Mouse (Mus musculus) heart, embryonic 13.5 days (tissue): ENCODE measurements around the gene Scel. TPM values are rescaled to one million over a fixed set of nuclear protein-coding genes. Genes with fewer than 3 reads are reported as not detected.

Source experiments
- ATAC-seq: fragments of 200-750 bp; cut with Nextera tagmentation; 2 replicates; pipeline ENCODE4 v1.8.0; 2017; ENCODE audit warnings: moderate TSS enrichment; ENCODE audit not compliant: insufficient number of reproducible peaks, low FRiP score, low TSS enrichment; ENCODE audit errors: extremely low read depth
- H3K27ac ChIP-seq: fragments of 300-500 bp; sonication (generic); replicated peaks from 2 replicates; pipeline ENCODE4 v1.5.1; 2015; ENCODE audit warnings: moderate library complexity, mild to moderate bottlenecking, inconsistent platforms
- H3K27me3 ChIP-seq: fragments of 300-500 bp; sonication (generic); replicated peaks from 2 replicates; pipeline ENCODE4 v1.6.1; 2015; ENCODE audit warnings: mild to moderate bottlenecking, inconsistent platforms
- H3K36me3 ChIP-seq: fragments of 300-500 bp; sonication (generic); 2 replicates; pipeline ENCODE4 v1.6.1; 2015; ENCODE audit warnings: mild to moderate bottlenecking, inconsistent platforms
- H3K4me1 ChIP-seq: fragments of 300-500 bp; sonication (generic); 2 replicates; pipeline ENCODE4 v1.6.1; 2015; ENCODE audit warnings: inconsistent platforms
- H3K4me2 ChIP-seq: fragments of 300-500 bp; sonication (generic); 2 replicates; pipeline ENCODE4 v1.6.1; 2015; ENCODE audit warnings: inconsistent platforms, mild to moderate bottlenecking, moderate library complexity
- H3K4me3 ChIP-seq: fragments of 300-500 bp; sonication (generic); 2 replicates; pipeline ENCODE4 v1.5.1; 2015; ENCODE audit warnings: moderate library complexity, mild to moderate bottlenecking, inconsistent platforms
- H3K9ac ChIP-seq: fragments of 300-500 bp; sonication (generic); 2 replicates; pipeline ENCODE4 v1.6.1; 2015; ENCODE audit warnings: inconsistent platforms, mild to moderate bottlenecking, moderate library complexity
- H3K9me3 ChIP-seq: fragments of 300-500 bp; sonication (generic); 2 replicates; pipeline ENCODE4 v1.6.1; 2016; ENCODE audit warnings: inconsistent platforms
- WGBS: fragments of 180-500 bp; shearing (Covaris S2); methylation state at CpG from one replicate; pipeline ENCODE4 v1.1.7; 2015; ENCODE audit warnings: mixed read lengths; 5-methylcytosine and 5-hydroxymethylcytosine counted together
- microRNA-seq: library from miRNA; unstranded; fragments of <30 nt; microRNA quantifications from one replicate; pipeline ENCODE4, GENCODE M21; 2016
- polyA plus RNA-seq: library from polyadenylated mRNA; unstranded; fragments of >200 nt; fragmentation: Nextera tagmentation; extraction: Ambion mirVana; gene quantifications from 2 replicates; pipeline ENCODE4 v1.2.1, GENCODE M21; 2015

Scel gene
- polyA plus RNA-seq, 1 experiment from 2014 or later, result 0.21 TPM

GRCm38 (mm10) chr14:103653800-103654199 is 140.7 kb downstream of the Scel start:
- ATAC-seq, result no peak
- Histone ChIP-seq H3K4me3 (no peak overlapping the region), H3K4me1 (peaks cover 10% of the 10 kb centered on the region), H3K36me3 (no peaks in the 10 kb centered on the region), H3K9me3 (no peaks in the 10 kb centered on the region), H3K4me2 (no peak overlapping the region), H3K27ac (no peak overlapping the region), H3K9ac (no peak overlapping the region), H3K27me3 (peaks cover 45% of the 10 kb centered on the region)
- 63% methylated on average over 5 of the region's 5 CpGs for WGBS

DNA sequence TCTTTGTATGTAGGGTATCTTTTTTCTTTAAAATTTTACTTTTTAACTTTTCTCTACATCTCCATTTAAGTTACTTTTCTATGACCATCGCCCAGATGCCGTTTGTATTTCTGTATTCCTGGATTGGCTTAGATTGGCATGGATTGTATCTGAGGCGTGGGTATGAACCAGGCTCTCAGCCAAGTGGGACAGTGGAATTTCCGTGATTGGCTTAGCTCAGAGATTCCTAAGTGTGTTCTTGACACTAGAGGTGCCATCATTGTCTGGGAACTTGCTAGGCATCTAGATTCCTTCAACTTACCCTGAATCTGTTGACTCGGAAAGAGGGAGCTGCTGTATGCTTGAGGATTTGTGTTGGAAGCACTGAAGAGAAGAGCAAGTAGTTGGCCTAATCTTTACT is 142.3 kb downstream of the Scel start:
- H3K4me1 ChIP-seq, result peaks cover 10% of the 10 kb centered on the region
- H3K9me3 ChIP-seq, result no peaks in the 10 kb centered on the region
- H3K4me3 ChIP-seq, result no peak overlapping the region
- ATAC-seq, result no peak
- H3K36me3 ChIP-seq, result no peaks in the 10 kb centered on the region
- peaks cover 28% of the 10 kb centered on the region for H3K27me3 ChIP-seq
- H3K27ac ChIP-seq, result no peak overlapping the region
- H3K9ac ChIP-seq, result no peak overlapping the region
- no peak overlapping the region for H3K4me2 ChIP-seq
- 59% methylated on average over 5 of the region's 5 CpGs for WGBS

- H3K4me2 ChIP-seq, result no peak overlapping the region
- 67% methylated on average over 4 of the region's 4 CpGs for WGBS
- no peak overlapping the region for H3K27ac ChIP-seq
- H3K4me1 ChIP-seq, result 0 out of 2 replicates have a peak, but pooled peaks cover 2% of the 10 kb centered on the region
- no peaks in the 10 kb centered on the region for H3K36me3 ChIP-seq
- H3K4me3 ChIP-seq, result no peak overlapping the region
- H3K9me3 ChIP-seq, result no peaks in the 10 kb centered on the region
- no peak for ATAC-seq
- H3K9ac ChIP-seq, result no peak overlapping the region
- H3K27me3 ChIP-seq, result peaks cover 5% of the 10 kb centered on the region
Observed at GRCm38 (mm10) chr14:103657876-103658275, 144.7 kb downstream of the Scel start.

Small RNA genes lying within 50 kb of the gene (microRNA-seq; reads per million reads assigned to microRNA genes)
- gene Gm22877, result not detected

Other genes starting within 250 kb of the Scel start
- gene Mycbp2, start 166.5 kb upstream of the Scel start, polyA plus RNA-seq, result 9.6 and 11.4 TPM in 2 replicates
- gene Slain1, start 136.9 kb downstream of the Scel start, polyA plus RNA-seq, result 0.31 and 0.43 TPM in 2 replicates